Mouse (Mus musculus): ENCODE results near the gene Vhl. TPM values are rescaled to one million over a fixed set of nuclear protein-coding genes. Genes with fewer than 3 reads are reported as not detected.

The Vhl gene
- polyA plus RNA-seq, 1 experiment = 22.0 TPM

- TF ChIP-seq POLR2A (IDR thresholded peaks at IDR 0.05; ENCODE audit: insufficient read depth, low read length) (no peak), CTCF (IDR thresholded peaks at IDR 0.05; ENCODE audit: low read depth, low read length) (no peak), EP300 (IDR thresholded peaks at IDR 0.05; ENCODE audit: insufficient read depth, low read depth, low read length) (no peak)
- Histone ChIP-seq H3K36me3 (ENCODE audit: control insufficient read depth, insufficient read depth, low read length, poor library complexity, severe bottlenecking) (no peaks in the 10 kb centered on the region), H3K9ac (ENCODE audit: low read depth, poor library complexity, severe bottlenecking) (no peak overlapping the region), H3K9me3 (replicated peaks; ENCODE audit: control insufficient read depth, insufficient read depth, low read length, poor library complexity, severe bottlenecking) (no peaks in the 10 kb centered on the region), H3K27me3 (ENCODE audit: control insufficient read depth, insufficient read depth, low read length, poor library complexity, severe bottlenecking) (no peaks in the 10 kb centered on the region), H3K4me1 (ENCODE audit: control insufficient read depth, insufficient read depth, low read length) (peaks cover 9% of the 10 kb centered on the region), H3K4me3 (ENCODE audit: low read depth, low read length) (no peak overlapping the region), H3K27ac (ENCODE audit: insufficient read depth, low read length) (no peak overlapping the region)
Measured at GRCm38 (mm10) chr6:113653551-113653950, 29.8 kb downstream of the Vhl start.

DNA sequence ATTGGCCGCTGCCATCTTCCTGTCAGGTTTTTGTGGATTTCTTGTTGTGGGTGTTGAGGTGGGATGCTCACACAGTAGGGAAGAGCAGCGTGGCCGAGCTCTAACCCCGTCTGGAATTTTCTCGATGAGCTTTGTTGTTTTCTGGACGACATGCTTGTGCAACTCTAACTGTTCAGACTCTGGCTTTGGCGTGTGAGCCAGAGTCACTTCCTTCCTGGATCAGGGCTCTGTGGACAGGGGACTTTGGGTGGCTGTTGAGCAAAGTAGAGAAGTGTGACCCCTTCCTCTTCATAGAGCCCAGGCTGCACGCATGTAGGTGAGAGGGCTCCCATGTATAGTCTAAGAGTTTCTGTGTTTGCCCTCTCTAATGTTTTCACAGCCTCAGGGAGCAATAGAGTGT lies 30.3 kb downstream of the Vhl start:
- H3K9ac ChIP-seq (ENCODE audit: low read depth, poor library complexity, severe bottlenecking) = no peak overlapping the region
- no peak overlapping the region for H3K4me3 ChIP-seq (ENCODE audit: low read depth, low read length)
- peaks cover 9% of the 10 kb centered on the region for H3K4me1 ChIP-seq (ENCODE audit: control insufficient read depth, insufficient read depth, low read length)
- no peaks in the 10 kb centered on the region for H3K36me3 ChIP-seq (ENCODE audit: control insufficient read depth, insufficient read depth, low read length, poor library complexity, severe bottlenecking)
- H3K9me3 ChIP-seq (replicated peaks; ENCODE audit: control insufficient read depth, insufficient read depth, low read length, poor library complexity, severe bottlenecking) = no peaks in the 10 kb centered on the region
- H3K27me3 ChIP-seq (ENCODE audit: control insufficient read depth, insufficient read depth, low read length, poor library complexity, severe bottlenecking) = no peaks in the 10 kb centered on the region
- H3K27ac ChIP-seq (ENCODE audit: insufficient read depth, low read length) = no peak overlapping the region
- TF ChIP-seq EP300 (IDR thresholded peaks at IDR 0.05; ENCODE audit: insufficient read depth, low read depth, low read length) (no peak), CTCF (IDR thresholded peaks at IDR 0.05; ENCODE audit: low read depth, low read length) (no peak), POLR2A (IDR thresholded peaks at IDR 0.05; ENCODE audit: insufficient read depth, low read length) (no peak)

DNA sequence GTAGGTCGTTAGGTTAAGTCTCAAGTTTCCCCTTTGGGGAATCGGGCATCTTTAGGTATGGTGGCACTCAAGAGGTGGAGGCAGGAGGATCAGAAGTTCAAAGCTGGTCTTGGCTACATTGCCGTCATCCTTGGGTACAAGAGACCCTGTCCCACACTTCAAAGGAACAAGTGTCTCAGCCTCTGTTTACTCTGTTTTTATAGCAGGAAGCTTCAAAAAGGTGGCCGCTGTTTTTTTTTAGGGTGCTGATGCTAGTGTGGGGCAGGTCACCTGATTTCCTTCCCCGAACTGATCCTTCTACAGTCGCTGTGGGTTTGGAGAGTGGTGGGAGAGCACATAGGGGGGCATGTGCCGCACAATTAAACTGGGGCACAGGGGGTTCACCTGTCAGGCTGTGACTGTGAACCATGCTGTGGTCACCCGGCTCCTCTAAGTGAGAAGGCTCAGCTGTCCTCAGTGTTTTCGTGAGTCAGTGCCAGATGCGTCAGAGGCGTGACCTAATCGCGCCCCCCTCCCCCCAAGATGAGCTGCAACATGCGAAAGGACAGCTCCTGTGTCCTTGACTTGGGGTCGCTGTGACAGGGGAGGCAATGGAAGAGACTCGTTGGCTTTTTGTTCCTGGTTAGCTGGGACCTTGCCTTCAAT lies 31.1 kb downstream of the Vhl start:
- Histone ChIP-seq H3K36me3 (ENCODE audit: control insufficient read depth, insufficient read depth, low read length, poor library complexity, severe bottlenecking) (no peaks in the 10 kb centered on the region), H3K9ac (ENCODE audit: low read depth, poor library complexity, severe bottlenecking) (no peak overlapping the region), H3K27me3 (ENCODE audit: control insufficient read depth, insufficient read depth, low read length, poor library complexity, severe bottlenecking) (no peaks in the 10 kb centered on the region), H3K4me3 (ENCODE audit: low read depth, low read length) (no peak overlapping the region), H3K27ac (ENCODE audit: insufficient read depth, low read length) (no peak overlapping the region), H3K9me3 (replicated peaks; ENCODE audit: control insufficient read depth, insufficient read depth, low read length, poor library complexity, severe bottlenecking) (no peaks in the 10 kb centered on the region), H3K4me1 (ENCODE audit: control insufficient read depth, insufficient read depth, low read length) (peaks cover 9% of the 10 kb centered on the region)
- no peak for TF ChIP-seq EP300 (IDR thresholded peaks at IDR 0.05; ENCODE audit: insufficient read depth, low read depth, low read length)
- no peak for TF ChIP-seq POLR2A (IDR thresholded peaks at IDR 0.05; ENCODE audit: insufficient read depth, low read length)
- no peak for TF ChIP-seq CTCF (IDR thresholded peaks at IDR 0.05; ENCODE audit: low read depth, low read length)

DNA sequence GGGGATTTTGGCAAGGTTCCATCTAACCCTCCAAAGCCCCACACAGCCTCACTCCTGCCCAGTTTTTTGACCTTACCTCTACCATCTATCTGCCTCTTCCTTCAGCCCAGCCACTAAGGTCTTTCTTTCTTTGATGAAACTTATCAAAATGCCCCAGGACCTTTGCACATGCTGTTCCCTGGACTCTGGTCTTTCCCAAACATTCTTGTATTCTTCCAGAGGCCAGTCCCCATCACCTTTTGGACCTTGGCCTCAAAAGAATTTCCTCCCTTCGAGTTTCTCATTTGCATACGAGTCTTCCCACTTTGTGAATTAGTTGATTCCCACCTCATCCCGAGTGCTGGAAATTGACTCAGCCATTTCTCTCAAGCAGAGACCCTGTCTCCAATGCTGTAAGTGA lies 31.7 kb downstream of the Vhl start:
- Histone ChIP-seq H3K4me3 (ENCODE audit: low read depth, low read length) (no peak overlapping the region), H3K9ac (ENCODE audit: low read depth, poor library complexity, severe bottlenecking) (no peak overlapping the region), H3K27me3 (ENCODE audit: control insufficient read depth, insufficient read depth, low read length, poor library complexity, severe bottlenecking) (no peaks in the 10 kb centered on the region), H3K4me1 (ENCODE audit: control insufficient read depth, insufficient read depth, low read length) (peaks cover 9% of the 10 kb centered on the region), H3K27ac (ENCODE audit: insufficient read depth, low read length) (no peak overlapping the region), H3K36me3 (ENCODE audit: control insufficient read depth, insufficient read depth, low read length, poor library complexity, severe bottlenecking) (no peaks in the 10 kb centered on the region), H3K9me3 (replicated peaks; ENCODE audit: control insufficient read depth, insufficient read depth, low read length, poor library complexity, severe bottlenecking) (no peaks in the 10 kb centered on the region)
- no peak for TF ChIP-seq EP300 (IDR thresholded peaks at IDR 0.05; ENCODE audit: insufficient read depth, low read depth, low read length)
- no peak for TF ChIP-seq POLR2A (IDR thresholded peaks at IDR 0.05; ENCODE audit: insufficient read depth, low read length)
- no peak for TF ChIP-seq CTCF (IDR thresholded peaks at IDR 0.05; ENCODE audit: low read depth, low read length)

DNA sequence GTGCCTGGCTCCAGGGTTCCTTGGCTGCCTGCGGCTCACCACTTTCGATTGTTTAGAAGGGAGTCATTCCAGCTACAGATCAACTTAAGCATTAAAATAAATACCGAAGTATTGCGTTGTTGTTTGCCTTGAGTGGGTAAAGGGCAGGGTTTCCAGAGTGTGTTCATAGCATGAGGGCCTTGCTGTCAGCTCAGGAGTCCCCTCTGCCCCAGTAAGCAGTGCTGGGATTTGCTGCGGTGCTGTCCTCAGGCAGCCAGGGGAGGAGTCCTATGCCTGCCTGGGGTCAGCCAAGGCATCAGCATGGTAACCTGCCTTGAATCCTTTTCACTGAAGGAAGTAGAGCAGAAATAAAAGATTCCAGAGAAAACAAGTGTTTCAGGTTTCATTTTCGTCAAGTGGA lies 33.1 kb downstream of the Vhl start:
- Histone ChIP-seq H3K9ac (ENCODE audit: low read depth, poor library complexity, severe bottlenecking) (no peak overlapping the region), H3K4me1 (ENCODE audit: control insufficient read depth, insufficient read depth, low read length) (peaks cover 8% of the 10 kb centered on the region), H3K4me3 (ENCODE audit: low read depth, low read length) (no peak overlapping the region), H3K27ac (ENCODE audit: insufficient read depth, low read length) (no peak overlapping the region), H3K27me3 (ENCODE audit: control insufficient read depth, insufficient read depth, low read length, poor library complexity, severe bottlenecking) (no peaks in the 10 kb centered on the region), H3K36me3 (ENCODE audit: control insufficient read depth, insufficient read depth, low read length, poor library complexity, severe bottlenecking) (no peaks in the 10 kb centered on the region), H3K9me3 (replicated peaks; ENCODE audit: control insufficient read depth, insufficient read depth, low read length, poor library complexity, severe bottlenecking) (no peaks in the 10 kb centered on the region)
- TF ChIP-seq EP300 (IDR thresholded peaks at IDR 0.05; ENCODE audit: insufficient read depth, low read depth, low read length) (no peak), CTCF (IDR thresholded peaks at IDR 0.05; ENCODE audit: low read depth, low read length) (no peak), POLR2A (IDR thresholded peaks at IDR 0.05; ENCODE audit: insufficient read depth, low read length) (no peak)

- H3K27me3 ChIP-seq (ENCODE audit: control insufficient read depth, insufficient read depth, low read length, poor library complexity, severe bottlenecking) = no peaks in the 10 kb centered on the region
- H3K9me3 ChIP-seq (replicated peaks; ENCODE audit: control insufficient read depth, insufficient read depth, low read length, poor library complexity, severe bottlenecking) = no peaks in the 10 kb centered on the region
- no peak overlapping the region for H3K4me3 ChIP-seq (ENCODE audit: low read depth, low read length)
- TF ChIP-seq EP300 (IDR thresholded peaks at IDR 0.05; ENCODE audit: insufficient read depth, low read depth, low read length) = 0 out of 2 replicates have a peak, but pooled peaks have one; percentile 50
- no peak for TF ChIP-seq CTCF (IDR thresholded peaks at IDR 0.05; ENCODE audit: low read depth, low read length)
- H3K9ac ChIP-seq (ENCODE audit: low read depth, poor library complexity, severe bottlenecking) = no peak overlapping the region
- H3K27ac ChIP-seq (ENCODE audit: insufficient read depth, low read length) = no peak overlapping the region
- peaks cover 10% of the 10 kb centered on the region for H3K4me1 ChIP-seq (ENCODE audit: control insufficient read depth, insufficient read depth, low read length)
- no peaks in the 10 kb centered on the region for H3K36me3 ChIP-seq (ENCODE audit: control insufficient read depth, insufficient read depth, low read length, poor library complexity, severe bottlenecking)
Measured at GRCm38 (mm10) chr6:113658226-113658625, 34.5 kb downstream of the Vhl start.
